Mouse (Mus musculus) urinary bladder, adult 18-20 months (tissue): ENCODE data around the gene Nfx1.
A peak's percentile ranks its signal among the peaks of the same experiment; 100 is the strongest.

Experiments
- DNase-seq, 2 experiments: peaks; one replicate each; pipeline ENCODE4 v3.0.0; 2022; ENCODE audit warnings: low spot score in 2 of 2, mixed read lengths in 2 of 2

Nfx1 gene

GRCm38 (mm10) chr4:41046254-41046795 is 75.6 kb downstream of the Nfx1 start:
- DNase-seq = no peak

DNA sequence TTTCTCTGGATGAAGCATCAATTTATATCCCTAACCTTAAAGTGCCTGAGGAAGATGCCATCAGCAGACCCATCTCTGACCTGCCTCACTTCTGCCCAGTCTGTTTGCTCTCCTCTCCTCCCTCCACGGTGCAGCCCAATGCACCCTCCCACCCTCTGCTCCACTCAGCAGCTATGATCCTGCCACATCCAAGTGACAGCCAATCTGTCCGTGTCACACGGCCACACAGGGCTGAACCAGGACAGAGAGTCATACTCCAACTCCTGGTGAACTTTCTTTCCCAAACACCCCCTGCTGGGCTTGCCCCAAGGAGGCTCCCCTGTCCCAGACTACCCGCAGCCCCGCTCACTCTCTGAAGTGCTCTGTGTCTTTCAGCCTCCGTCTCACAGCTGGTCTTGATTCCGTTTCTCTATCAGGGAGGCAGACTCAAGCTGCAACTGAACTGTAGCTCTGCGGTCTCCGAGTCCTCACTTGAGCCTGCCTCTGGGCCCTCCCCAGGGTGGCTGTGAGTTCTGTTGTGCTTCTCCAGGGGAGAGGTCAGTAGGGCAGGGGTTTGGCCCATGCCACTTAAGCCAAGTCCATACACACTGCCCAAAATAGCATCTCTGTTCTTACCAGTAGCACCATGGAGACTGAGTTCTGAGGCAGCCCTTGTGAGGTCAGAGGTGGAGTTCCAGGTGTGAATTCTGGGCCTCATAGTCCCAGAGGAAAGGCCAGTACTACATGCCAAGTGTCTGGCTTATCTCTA is 77.0 kb downstream of the Nfx1 start, which contains the start of gene Aqp7:
Aqp7 (minus strand) TSS at position 616 of the 748 bp plus-strand sequence.
- DNase-seq = no peak

DNA sequence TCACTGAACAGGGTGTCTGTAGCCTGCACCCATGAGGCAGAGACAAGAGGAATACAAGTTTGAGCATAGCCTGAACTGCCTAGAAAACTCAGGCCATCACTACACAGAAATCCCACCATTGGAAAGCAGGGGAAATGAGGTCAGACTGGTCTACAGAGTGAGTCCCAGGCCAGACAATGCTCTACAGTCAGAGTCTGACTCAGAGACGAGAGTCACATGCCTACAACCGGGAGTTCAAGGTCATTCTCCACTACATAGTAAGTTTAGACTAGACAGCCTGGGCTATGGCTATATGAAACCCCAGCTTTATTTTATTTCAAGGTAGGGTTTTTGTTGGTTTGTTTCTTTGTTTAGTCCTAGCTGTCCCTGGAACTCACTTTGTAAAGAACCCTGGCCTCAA is 78.2 kb downstream of the Nfx1 start:
- DNase-seq = no peak

DNA sequence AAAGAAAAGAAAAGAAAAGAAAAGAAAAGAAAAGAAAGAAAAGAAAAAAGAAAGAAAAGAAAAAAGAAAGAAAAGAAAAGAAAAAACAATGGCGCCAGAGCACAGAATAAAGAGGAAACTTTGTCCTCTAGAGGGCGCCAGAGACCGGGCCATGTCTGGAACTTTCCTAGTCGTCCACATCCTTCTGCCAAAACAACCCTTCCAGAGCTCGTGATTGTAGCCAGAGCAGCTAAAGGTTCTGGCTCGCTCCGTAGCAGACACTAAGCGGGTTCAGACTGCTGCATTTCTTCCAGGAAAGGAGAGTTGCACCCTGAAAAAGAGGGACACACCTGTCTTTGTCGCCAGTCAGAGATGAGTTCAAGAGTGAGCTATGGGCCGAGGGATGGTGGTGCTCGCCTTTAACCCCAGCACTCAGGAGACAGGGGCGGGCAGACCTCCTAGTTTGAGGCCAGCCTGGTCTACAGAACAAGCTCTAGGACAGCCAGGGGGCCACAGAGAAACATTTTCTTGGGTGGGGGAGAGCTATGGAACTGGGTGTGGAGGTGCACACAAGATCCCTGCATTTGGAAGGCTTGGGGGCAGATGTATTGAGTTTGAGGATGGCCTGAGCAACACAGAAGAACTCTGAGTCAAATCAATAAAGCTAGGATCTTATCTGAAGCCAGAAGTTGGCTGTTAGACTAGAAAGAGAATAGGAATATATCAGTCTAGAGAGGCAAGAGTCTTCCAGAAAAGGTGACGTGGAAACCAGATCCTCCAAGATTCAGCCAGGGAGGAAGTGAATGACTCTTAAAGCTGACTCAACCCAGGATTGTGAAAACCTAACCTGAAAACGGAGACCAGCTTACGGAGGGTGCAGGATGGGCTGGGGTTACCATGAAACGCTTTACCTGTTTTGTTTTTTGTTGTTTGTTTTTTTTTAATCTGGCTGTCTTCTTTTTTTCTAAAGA is 80.3 kb downstream of the Nfx1 start:
- DNase-seq = peak; percentile 75 to 79

DNA sequence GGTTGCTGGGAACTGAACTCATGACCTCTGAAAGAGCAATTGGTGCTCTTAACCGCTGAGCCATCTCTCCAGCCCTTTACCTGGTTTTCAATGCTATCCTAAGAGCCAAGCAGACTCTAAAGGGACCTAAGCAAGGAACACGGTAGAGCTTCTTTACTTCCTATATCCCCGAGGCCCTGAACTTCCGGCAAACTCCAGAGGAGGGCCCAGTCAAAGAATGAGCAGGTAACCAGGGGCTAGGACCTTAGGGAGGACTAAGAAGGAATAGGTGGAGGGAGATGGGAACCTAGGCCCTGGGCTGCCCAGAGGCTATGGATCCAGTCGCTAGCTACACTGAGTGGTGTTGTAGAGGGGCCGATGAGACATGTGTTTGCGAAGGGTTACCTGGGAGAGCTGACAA is 81.1 kb downstream of the Nfx1 start:
- DNase-seq = no peak

GRCm38 (mm10) chr4:41055111-41055510 is 84.4 kb downstream of the Nfx1 start:
- DNase-seq = no peak

DNA sequence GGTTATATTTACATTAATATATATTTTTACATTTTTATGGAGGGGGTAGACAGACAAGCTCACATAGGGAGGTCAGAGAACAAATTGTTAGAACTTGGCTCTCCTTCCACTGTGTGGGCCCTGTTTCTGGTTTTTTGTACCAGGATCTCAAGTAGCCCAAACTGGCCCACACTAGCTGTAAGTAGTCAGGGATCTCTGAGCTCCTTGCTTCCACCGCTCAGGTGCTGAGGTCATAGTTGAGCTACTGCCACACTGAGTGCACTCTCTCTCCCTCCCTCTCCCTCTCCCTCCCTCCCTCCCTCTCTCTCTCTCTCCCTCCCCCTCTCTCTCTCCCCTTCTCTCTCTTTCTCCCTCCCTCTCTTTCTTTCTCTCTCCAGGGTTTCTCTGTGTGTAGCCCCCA is 85.5 kb downstream of the Nfx1 start:
- DNase-seq = no peak

GRCm38 (mm10) chr4:41056742-41057332 is 86.1 kb downstream of the Nfx1 start:
- no peak for DNase-seq

GRCm38 (mm10) chr4:41057361-41057760 is 86.7 kb downstream of the Nfx1 start:
- DNase-seq = no peak

GRCm38 (mm10) chr4:41063351-41063750 is 92.6 kb downstream of the Nfx1 start:
- no peak for DNase-seq

DNA sequence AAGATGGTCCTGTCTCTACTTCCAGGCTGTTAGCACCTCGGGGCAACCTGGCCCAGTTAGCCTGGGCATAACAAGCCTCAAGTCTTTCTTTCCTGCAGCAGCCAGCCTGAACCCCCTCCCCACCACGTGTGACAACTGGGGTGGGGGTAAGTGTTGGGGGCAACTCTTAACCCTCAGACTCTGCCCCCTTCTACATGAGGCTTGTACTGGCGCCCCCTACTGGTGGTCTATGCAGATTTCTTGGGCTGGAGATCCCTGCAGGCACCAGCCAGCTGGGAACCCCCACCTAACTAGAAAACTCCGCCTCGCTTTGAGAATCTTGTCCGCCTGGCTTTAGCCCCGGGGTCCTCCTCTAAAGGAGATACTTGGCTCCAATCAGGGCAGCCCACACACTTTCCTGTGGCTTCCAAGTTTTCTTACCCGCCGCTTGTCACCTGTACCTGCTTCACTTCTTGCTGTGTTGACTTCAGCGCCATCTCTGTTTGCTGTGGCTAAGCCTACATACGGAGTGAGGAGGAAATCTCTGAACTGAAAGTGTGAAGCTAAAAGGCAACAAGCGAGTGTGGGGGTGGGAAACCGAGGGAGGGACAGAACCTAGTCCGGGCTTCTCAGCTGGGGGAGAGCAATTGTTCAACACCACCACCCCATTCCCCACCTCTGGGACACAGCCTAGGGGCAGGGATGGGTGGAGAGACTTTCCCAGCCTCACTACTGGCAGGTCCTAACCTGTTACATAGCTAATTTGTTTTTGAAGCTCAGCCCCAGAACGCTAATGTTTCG is 93.4 kb downstream of the Nfx1 start:
- peak; percentile 45 to 71 for DNase-seq

- peak; percentile 50 to 82 for DNase-seq
These were observed 94.5 kb downstream of the Nfx1 start for GRCm38 (mm10) chr4:41065196-41065595.

DNA sequence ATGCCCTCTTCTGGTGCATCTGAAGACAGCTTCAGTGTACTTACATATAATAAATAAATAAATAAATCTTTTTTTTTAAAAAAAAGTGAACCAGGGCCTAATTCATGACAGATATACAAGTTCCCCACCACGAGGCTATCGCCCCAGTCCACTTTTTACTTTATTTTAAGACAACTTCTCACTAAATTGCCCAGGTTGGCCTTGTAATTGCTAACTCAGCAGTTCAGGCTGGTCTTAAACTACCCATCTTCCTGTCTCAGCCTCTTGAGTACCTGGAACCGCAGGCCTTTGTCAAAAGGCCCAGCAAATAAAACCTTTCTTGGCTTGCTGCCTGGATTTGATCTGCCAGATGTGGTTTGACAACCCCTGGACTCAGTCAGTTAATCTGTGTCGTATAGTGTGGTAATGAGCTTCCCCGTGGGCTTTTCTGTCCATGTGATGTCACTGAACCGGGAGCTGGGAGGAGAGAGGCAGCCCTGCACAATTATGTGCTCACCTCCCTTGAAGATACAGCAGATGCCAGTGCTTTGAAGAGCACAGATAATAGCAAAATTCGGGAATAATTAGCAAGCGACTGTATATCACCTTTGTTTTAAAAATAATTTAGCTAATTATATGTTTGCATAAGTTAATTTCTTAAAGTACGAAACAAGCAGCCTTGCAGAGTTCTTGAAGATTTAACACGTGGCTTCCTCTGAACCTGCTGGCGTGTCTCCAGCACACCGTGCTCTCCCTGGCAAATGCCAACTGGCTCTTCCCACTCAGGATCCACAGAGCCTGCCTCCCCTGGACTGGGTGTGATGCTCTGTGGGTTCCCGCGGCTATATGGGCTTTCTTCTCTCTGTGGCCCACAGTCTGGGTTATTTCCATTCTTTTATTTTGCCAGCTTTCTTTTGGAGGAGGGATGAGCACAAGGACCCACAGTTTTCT is 101.1 kb downstream of the Nfx1 start:
- no peak for DNase-seq

DNA sequence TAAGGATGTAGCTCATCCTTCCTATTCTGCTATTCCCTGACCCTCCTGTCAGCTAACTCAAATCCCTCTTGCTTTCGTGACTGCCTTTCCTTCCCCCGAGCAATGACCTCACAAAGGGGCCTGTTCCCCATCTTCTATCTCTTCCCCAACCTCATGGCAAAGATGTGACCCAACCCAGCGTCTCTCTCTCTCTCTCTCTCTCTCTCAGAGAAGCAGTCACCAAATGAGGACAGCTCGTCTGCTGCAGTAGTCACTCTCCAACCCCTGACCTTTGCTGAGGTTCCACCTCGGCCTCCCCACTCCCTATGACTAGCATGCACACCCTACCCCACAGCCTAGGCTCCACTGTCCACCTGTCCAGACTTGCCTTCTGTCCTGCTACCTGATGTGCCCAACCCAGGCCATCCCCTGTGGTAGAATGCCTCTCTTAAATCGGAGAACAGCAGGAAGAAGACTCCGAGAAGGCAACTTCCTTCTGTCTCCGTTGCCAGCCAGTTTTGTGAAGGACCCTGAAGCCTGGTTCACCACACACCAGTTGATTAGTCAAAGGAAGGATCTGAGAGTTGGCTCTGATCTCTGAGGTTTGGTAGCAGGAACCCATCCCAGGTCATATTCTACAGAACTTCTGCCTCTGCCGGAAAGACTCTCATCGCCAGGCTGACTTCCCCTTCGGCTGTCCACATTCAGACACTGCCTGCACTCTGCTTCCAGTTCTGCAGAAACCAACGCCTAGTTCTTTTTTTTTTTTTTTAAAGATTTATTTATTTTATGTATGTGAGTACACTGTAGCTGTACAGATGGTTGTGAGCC is 102.5 kb downstream of the Nfx1 start:
- DNase-seq = peak in 1 of 2 experiments; percentile 60

DNA sequence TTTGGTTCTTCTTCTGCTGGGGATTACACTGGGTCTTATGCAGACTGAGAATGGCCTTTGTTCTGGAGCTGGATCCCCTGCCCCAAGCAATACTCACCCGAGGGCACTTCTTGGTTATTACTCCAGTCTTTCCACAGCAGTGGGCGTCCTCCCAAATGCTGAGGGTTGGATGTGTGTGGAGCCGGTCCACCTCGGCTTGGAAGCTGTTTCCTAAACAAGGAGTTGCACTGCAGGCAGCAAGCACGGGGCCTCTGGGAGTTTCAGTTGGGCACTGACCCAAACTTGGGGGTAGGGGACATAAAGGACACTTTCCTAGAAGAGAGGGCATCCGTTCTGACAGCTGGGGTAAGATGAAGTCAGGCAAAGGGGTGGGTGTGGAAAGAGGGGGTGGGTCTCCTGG is 103.8 kb downstream of the Nfx1 start:
- DNase-seq = no peak
